Mouse (Mus musculus): ENCODE data around the gene D17Wsu92e.

- no peak for TF ChIP-seq EP300 (IDR thresholded peaks at IDR 0.05; ENCODE audit: low read depth)
- no peak for TF ChIP-seq CTCF (IDR thresholded peaks at IDR 0.05; ENCODE audit: low read depth)
These were observed 110.8 kb downstream of the D17Wsu92e start for GRCm38 (mm10) chr17:27709650-27710049.
